Mouse (Mus musculus) T-helper 1 cell (primary cell): ENCODE results near the gene Tecr.
"Not testable (repeated sequence)": the region's sequence is repeated elsewhere in the genome, so short reads cannot be mapped to it uniquely, and the experiment has no call there.

Experiments
- in situ Hi-C: fragments of 300-600 bp; cut with MboI, MseI; formaldehyde crosslinking; loops from one replicate; pipeline ENCODE4 v1.15.1; 2025; ENCODE audit warnings: high pct_unique_total_duplicates

Gene Tecr

GRCm38 (mm10) chr8:83619568-83620285 is 12.0 kb upstream of the Tecr start:
- in situ Hi-C loops = loop anchor here (5.0 kb wide), 1 partner anchor 92 kb away; no protein-coding TSS in a partner anchor

- in situ Hi-C loops = no loop called here
These were observed 10.8 kb upstream of the Tecr start for GRCm38 (mm10) chr8:83618566-83618965.

GRCm38 (mm10) chr8:83617111-83617510 is 9.3 kb upstream of the Tecr start:
- in situ Hi-C loops = no loop called here

- in situ Hi-C loops = no loop called here
These were observed 8.9 kb upstream of the Tecr start for GRCm38 (mm10) chr8:83616625-83617024.

GRCm38 (mm10) chr8:83613695-83614094 is 5.9 kb upstream of the Tecr start:
- in situ Hi-C loops = no loop called here

- in situ Hi-C loops = no loop called here
These were observed 4.2 kb upstream of the Tecr start for GRCm38 (mm10) chr8:83611921-83612320.

- in situ Hi-C loops = no loop called here
These were observed 1.9 kb upstream of the Tecr start for GRCm38 (mm10) chr8:83609547-83610180.

DNA sequence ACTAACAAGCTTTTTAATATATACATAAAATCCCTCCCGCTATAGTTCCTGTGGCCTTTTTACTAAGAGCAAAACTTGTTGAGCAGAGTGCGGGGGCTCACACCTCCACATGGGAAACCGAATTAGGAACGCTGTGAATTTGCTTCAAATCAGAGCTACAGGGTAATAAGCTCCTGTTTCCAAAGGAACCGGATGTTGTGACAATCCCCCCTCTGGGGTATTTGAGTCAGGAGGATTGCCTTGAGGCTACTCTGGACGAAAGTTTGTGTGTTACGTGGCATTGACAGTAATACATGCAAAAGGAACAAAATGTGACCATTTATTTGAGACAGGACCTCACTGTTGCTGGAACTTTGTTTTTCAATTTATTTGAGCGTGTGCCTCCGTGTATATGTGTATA is 1.3 kb upstream of the Tecr start:
- in situ Hi-C loops = no loop called here

DNA sequence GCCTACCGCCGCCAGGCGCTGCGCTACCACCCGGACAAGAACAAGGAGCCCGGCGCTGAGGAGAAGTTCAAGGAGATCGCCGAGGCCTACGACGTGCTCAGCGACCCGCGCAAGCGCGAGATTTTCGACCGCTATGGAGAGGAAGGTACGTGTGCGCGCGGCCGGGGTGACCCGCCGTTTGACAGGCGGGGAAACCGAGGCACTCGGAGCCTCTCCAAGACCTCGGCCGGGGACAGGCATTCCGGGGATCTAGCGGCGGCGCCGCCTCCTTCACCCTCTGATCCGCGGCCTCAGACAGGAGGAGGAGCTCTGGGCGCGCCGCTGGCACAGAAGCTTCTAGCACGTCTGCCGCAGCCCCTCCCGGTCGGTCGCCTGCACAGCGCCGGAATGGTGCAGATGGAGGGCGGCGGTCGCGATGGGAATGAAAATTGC is 643 bp upstream of the Tecr start:
- in situ Hi-C loops = no loop called here

DNA sequence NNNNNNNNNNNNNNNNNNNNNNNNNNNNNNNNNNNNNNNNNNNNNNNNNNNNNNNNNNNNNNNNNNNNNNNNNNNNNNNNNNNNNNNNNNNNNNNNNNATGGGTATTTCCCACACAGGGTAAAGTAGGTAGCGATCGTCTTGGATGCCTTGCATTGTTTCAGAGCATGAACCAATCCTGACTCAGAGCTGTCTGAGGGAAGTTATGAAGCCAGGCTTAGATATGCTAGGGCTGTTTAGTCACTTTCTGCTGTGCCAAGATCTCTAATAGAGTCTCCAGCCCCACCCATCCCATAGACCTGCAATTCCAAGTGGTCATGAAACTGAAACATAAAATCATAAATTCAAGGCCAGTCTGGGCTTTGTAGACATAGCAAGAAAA is 5.1 kb downstream of the Tecr start:
- in situ Hi-C loops = no loop called here

GRCm38 (mm10) chr8:83599814-83600213 is 8.0 kb downstream of the Tecr start:
- in situ Hi-C loops = no loop called here

DNA sequence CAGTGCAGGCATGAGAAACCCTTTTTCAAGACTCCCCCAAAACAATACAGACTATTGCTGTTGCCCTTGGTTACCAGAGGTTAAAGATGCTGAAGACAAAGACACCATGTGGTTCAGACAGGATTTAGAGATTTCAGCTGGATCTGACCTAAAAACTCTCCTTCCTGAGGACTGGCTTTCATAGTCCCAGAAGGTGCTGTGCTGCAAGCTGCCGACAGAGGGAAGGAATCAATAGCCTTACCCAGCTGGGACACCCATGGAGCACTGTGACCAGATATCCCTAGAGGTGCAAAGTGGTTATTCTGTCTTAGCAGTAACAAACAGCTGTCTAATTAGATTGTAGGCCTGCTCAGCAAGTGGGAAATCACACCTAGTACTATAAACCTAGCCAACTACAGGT is 9.6 kb downstream of the Tecr start:
- in situ Hi-C loops = no loop called here

DNA sequence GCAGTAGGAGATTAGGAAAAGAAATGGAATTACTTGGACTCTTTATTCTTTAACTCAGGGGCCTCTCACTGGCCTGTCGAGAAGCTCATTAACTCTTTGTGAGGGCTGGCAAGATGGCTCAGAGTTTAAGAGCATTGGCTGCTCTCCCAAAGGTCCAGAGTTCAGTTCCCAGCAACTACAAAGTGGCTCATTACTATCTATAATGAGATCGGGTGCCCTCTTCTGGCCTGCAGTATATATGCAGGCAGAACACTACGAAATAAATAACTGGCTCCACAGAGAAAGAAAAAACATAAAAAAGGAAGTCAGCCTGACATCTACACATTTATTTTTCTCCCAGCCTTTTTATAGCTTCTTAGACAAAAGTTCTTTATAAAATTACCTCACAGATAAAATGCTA is 11.4 kb downstream of the Tecr start:
- in situ Hi-C loops = no loop called here

DNA sequence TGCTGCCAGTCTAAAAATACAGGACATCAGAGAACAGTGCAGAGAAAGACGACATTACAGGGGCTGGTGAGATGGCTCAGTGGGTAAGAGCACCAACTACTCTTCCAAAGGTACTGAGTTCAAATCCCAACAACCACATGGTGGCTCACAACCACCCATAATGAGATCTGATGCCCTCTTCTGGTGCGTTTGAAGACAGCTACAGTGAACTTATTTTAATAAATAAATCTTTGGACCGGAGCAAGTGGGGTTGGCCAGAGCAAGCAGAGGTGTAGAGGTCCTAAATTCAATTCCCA is 12.8 kb downstream of the Tecr start:
- in situ Hi-C loops = not testable (repeated sequence)

DNA sequence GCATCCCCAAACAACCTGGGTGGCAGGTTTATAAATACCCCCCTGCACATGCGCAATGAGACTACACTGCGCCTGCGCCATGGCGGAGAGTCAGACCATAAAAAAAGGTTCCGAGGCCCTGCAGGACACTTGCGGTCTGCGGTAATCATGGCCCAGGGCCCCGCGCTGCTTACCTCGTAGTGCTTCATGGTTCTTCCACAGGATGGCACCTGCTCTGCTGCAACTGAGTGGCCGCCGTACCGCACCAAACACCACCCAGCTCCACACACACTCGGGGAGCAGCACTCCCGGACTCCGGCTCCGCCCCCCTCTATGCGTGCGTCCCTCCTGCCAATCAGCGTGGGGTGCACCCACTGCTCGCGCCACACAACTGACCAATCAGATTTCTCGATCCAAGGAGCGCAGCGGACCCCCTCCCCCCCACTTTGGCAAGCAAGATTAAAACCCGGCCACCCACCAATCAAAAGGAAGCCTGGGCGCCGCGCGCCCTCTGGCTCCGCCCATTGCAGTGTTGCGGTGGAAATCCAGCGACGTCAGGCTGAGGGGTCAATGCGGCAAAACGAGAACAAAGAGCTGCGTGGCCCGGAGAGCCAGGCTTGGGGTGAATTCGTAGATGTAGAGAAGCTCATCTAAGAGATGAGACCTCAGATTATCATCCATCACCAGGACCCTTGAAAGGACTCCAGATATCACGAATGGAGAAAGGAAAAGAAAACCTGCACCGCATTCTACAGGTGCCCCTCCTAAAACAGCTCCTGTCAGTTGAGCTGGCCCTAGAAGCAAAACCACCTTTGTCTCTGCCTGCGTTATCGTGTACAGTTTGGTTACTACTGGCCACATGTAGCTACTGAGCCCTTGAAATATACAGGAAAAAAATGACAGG is 13.4 kb downstream of the Tecr start:
- in situ Hi-C loops = no loop called here

- in situ Hi-C loops = no loop called here
These were observed 14.2 kb downstream of the Tecr start for GRCm38 (mm10) chr8:83593325-83594166.

GRCm38 (mm10) chr8:83592682-83593081 is 15.1 kb downstream of the Tecr start:
- in situ Hi-C loops = no loop called here

GRCm38 (mm10) chr8:83590488-83591023 is 17.2 kb downstream of the Tecr start:
- in situ Hi-C loops = no loop called here

GRCm38 (mm10) chr8:83588886-83589285 is 18.9 kb downstream of the Tecr start:
- in situ Hi-C loops = no loop called here

GRCm38 (mm10) chr8:83587644-83588043 is 20.1 kb downstream of the Tecr start:
- in situ Hi-C loops = no loop called here

DNA sequence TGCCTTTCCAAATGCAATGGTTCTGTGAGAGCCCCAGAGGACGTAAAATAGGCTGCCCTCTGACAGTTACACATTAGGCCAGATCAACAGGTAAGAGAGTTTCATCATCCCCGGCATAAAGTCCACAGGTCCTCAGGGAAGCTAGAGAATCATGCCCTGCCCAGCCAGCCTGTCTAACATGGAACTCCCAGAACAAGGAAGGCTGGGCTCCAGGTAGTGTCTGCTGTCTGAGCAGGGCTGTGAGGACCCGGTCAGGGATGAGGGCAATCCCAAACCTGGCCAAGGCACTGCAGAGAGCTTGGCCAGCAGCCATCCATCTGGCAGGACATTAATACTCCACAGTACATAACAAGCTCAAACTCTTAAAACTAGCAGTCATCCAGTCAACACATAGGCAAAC is 22.4 kb downstream of the Tecr start:
- in situ Hi-C loops = no loop called here
